Mouse (Mus musculus): Measurements from ENCODE around the gene Galnt10.

Gene Galnt10

DNA sequence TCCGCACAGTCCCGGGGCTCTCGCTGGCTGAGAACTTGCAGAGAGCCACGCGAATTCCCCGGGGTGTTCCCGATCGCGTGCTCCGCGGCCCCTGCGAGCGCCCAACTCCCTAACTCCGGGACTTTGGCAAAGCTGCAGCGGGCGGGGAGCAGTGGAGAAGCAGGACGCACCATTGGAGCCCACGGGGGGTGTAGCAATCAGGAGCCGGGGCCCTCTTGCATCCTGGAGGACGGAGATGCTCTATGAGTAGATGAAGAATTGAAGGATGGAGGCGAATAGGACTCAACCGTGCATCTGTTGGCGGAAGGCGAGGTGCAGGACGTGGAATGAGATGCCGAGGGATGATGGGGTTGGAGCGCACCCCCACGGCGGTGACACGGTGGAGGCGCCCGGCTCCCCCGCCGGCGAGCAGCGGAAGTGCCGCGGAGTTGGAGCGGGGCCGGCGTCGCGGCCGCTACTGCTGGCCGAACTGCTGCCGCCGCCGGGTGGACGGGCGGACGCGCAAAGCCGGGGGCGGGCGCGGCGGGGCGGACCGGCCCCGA is at the start of gene Galnt10:
TSS of gene Galnt10 (plus strand) at position 425 of the 542 bp plus-strand sequence.
- CTCF ChIA-PET: interaction anchor here (1.6 kb wide), 1 partner anchor 11 kb away, joined by 3 read pairs; no protein-coding TSS in a partner anchor

DNA sequence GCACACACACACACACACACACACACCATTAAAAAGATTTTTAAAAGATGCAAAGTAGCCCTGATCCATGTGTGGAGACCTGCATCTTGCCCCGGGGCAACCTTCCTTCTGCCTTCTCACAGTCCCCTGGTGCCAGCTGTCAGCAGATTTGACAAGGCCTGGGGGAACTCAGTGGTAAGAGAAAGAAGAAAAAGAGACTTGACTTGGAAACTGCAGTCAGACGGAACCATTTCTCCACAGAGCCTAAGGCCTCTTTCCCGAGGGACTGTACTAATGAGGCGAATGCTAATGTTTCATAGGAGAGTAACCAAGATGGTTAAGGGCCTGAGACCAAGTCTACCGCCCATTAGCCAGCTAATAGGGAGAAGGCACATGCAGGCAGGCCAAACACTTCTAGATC is 49.3 kb upstream of the Galnt10 start:
- CTCF ChIA-PET: no interaction called here

- CTCF ChIA-PET: interaction anchor here (0.6 kb wide), 2 partner anchors 10 to 143 kb away, joined by 12 to 14 read pairs; no protein-coding TSS in a partner anchor
Measured at GRCm38 (mm10) chr11:57598161-57598560, 47.1 kb upstream of the Galnt10 start.

- CTCF ChIA-PET: no interaction called here
Measured at GRCm38 (mm10) chr11:57599304-57599703, 45.9 kb upstream of the Galnt10 start.

DNA sequence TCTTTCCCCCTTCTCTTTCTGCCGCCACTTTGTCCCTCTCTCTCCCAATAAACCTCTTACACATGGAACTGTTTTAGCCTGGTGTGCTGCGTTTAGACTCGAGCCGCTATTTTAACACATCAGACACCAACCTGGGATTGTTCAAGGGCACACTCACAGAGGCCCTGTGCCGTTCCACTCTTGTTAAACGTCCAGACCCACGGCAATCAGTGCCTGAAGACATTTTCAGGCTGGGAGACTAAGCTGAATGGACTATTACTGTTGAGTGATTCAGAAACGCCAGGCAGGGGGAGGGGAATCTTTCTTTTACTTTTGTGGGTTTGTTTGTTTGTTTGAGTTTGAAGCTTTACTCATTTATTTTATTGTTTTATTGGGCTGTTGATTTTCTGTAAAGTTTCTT is 45.1 kb upstream of the Galnt10 start:
- CTCF ChIA-PET: no interaction called here

GRCm38 (mm10) chr11:57600621-57601121 is 44.6 kb upstream of the Galnt10 start:
- CTCF ChIA-PET: no interaction called here

DNA sequence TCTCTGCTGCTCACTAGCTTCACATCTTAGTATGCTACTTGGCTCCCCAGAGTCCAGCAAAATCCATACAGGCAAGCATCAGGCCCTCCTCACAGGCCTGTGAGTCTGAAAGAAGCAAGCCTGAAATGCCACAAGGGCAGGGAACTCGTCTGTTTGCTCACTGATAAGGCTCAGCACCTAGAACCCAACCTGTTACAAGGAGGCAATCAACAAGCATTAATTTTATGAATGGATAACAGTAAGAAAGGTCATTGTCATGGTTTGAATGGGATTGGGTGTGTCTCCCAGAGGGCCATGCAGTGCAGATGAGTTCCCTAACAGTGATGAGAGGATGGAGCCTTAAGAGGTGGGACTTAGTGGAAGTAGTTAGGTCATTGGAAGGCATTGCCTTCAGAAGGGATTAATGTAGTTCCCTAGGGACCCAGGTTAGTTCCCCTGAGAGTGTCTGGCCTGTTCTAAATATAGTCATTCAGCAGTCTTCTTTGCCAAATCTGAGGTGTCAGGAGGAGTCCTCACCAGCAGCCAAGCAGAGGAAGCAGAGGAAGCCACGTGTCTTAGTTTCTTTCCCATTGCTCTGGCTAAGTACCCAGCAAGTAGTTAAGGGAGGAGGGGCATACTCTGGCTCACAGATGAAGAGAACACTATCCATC is 43.3 kb upstream of the Galnt10 start:
- CTCF ChIA-PET: no interaction called here

DNA sequence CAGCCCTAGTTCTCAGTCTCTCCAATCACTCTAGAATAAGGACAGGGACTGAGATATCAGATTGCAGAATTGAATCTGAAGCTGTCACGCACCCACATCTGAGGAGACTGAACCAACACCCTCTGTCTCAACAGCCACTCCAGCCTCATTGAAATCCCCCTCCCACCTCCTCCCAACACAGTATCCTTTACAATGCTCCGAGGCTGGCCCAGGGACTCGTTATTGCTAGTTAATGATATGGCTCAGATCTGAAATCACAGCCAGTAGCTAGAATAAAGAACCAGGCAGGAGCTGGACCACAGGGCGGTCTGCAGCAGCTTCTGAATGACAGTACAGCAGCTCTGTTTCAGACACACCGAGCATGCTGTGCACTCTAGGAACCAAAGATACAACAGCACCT is 40.2 kb upstream of the Galnt10 start:
- CTCF ChIA-PET: interaction anchor here (0.6 kb wide), 1 partner anchor 122 kb away, joined by 3 read pairs; no protein-coding TSS in a partner anchor

DNA sequence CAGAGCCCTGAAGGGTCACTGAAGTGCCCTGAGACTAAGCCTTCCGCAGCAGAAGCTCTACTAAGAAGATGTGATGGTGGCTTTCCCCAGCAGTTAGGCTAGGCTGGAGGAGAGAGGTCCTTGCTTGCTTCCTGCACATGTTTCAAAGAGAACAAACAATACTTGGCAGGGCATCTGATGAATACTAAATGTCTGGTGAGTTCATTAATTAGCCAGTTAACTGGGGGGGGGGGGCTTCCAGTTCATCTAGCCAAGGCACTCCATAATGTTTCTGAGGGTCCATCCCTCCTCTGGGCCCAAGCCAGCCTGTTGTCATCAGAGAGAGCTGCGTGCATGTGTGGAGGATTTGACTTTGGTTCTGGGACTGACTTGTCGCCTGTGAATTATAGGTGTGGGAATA is 39.6 kb upstream of the Galnt10 start:
- CTCF ChIA-PET: interaction anchor here (0.6 kb wide), 1 partner anchor 121 kb away, joined by 3 read pairs; no protein-coding TSS in a partner anchor

- CTCF ChIA-PET: no interaction called here
Measured at GRCm38 (mm10) chr11:57614502-57614901, 30.7 kb upstream of the Galnt10 start.

GRCm38 (mm10) chr11:57615286-57615685 is 30.0 kb upstream of the Galnt10 start:
- CTCF ChIA-PET: no interaction called here

- CTCF ChIA-PET: no interaction called here
Measured at GRCm38 (mm10) chr11:57615871-57616270, 29.4 kb upstream of the Galnt10 start.

DNA sequence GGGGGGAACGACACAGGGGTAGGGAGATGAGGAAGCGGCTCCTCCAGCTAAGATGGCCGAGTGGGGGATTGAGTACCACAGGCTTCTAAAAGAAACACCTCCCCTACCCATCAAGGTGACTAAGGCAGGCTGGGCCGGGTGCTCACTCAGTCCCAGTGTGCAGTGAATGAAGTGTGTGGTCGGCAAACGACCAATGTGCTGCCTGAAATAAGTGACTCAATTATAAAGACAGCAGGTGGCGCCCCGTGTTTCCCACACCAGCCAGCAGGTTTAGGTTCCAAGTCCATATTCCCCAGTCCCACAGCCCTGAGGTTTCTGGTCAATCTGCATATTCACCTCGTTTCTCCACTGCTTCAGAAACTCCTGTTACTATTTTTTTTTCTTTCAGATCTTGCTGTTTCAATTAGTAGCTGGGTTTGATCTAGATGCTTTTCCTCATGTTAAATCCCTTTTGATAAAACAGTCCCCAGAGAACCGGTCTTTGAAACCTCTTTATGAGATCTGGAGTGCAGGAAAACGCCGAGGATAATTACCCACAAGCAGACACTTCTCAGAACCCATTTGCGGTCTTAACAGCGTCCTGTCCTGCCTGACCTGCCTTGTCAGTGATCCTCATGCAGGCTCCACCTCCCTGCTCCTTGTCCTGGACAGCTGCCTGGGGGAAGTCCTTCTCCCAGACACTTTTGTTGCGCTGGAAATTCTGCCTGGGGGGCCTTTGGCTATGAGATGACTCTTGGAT is 27.5 kb upstream of the Galnt10 start:
- CTCF ChIA-PET: interaction anchor here (0.6 to 0.7 kb wide), 2 partner anchors 43 to 339 kb away, joined by 5 to 7 read pairs; no protein-coding TSS in a partner anchor

DNA sequence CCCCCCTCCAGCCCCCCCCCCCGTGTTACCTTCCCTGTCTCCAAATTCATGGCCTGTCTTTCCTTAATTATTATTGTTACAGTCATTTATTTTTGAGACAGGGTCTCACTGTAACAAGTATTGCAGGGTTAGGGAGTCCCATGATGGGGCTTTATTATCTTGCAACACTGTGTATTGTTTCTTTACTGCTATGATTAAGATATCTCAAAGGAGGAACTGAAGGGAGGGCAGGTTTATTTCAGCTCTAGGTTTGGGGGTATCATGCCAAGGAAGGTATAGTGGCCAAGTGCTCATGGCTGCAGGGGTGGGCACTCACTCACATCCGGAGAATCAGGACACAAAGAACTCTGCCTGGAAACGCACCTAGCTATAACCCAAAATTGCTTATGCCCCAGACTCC is 23.8 kb upstream of the Galnt10 start:
- CTCF ChIA-PET: interaction anchor here (0.6 kb wide), 1 partner anchor 44 kb away, joined by 7 read pairs; no protein-coding TSS in a partner anchor

GRCm38 (mm10) chr11:57621876-57622275 is 23.4 kb upstream of the Galnt10 start:
- CTCF ChIA-PET: no interaction called here

DNA sequence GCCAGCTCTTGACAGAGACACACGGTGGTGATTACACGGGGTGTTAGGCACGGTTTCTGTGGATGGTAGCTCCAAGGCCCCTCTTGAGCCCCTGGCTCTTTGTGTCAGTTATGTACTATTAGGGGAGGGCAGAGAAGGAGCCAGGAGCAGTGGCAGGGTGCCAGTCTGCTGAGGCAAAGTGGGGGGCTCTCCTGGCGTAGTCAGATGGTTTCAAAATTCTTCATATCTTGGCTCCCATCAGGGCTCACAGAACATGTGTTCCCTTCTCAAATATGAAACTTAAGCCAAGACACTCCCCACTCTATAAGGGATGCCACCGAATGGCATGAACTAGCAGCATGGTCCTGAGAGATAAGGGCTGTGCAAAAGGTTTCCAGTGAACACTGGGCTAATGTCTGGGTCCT is 20.8 kb upstream of the Galnt10 start:
- CTCF ChIA-PET: interaction anchor here (0.5 kb wide), 1 partner anchor 154 kb away, joined by 3 read pairs; no protein-coding TSS in a partner anchor

DNA sequence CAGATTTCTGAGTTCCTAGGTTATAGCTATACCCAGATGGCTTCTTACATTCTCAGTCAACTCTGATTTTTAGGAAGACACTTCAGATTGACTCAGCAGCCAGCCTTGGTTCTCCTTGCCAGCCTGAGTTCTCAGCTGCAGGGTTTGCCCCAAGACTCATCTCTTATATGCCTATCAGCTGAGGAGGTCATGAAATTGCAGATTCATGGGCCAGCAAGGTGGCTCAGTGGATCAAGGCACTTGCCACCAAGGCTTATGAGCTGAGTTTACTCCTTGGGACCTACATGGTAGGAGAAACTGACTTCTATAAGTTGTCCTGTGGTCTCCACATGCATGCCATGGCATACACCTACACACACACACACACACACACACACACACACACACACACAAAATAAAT is 19.8 kb upstream of the Galnt10 start:
- CTCF ChIA-PET: interaction anchor here (0.6 kb wide), 1 partner anchor 305 kb away, joined by 12 read pairs; no protein-coding TSS in a partner anchor

GRCm38 (mm10) chr11:57627086-57627735 is 18.0 kb upstream of the Galnt10 start:
- CTCF ChIA-PET: interaction anchor here (0.6 to 0.7 kb wide), 2 partner anchors 127 to 161 kb away, joined by 4 to 8 read pairs; no protein-coding TSS in a partner anchor

- CTCF ChIA-PET: no interaction called here
Measured at GRCm38 (mm10) chr11:57631805-57632485, 13.3 kb upstream of the Galnt10 start.

DNA sequence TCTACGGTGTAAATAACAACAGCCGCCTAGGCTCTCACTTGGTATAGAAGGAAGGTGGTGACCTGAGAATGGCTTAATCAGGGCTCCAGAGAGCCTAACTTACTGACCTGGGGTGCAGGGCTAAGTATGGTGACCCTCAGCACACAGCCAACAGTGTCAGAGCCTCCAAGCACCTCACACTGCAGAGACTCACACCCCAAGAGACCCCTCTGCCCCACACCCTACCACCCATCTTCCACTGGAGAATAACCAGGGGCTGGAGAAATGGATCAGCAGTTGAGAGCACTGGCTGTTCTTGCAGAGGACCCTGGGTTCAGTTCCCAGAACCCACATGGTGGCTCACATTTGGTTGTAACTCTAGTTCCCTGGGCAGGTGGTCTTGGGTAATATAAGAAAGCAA is 12.2 kb upstream of the Galnt10 start:
- CTCF ChIA-PET: no interaction called here

- CTCF ChIA-PET: interaction anchor here (0.6 to 1.2 kb wide), 2 partner anchors 11 to 387 kb away, joined by 3 to 9 read pairs; partner anchors contain the start of gene Galnt10
Measured at GRCm38 (mm10) chr11:57633975-57634585, 11.2 kb upstream of the Galnt10 start.

Data from spleen, embryonic (tissue).